Mouse (Mus musculus) E14TG2a.4 (cell line): ENCODE measurements around the gene Auts2.

Experiments used
- H3K27me3 ChIP-seq: 2 replicates; pipeline ENCODE4 v1.6.1; 2014; ENCODE audit warnings: low read length, control low read depth; ENCODE audit not compliant: insufficient read depth
- H3K36me3 ChIP-seq: 2 replicates; pipeline ENCODE4 v1.6.1; 2014; ENCODE audit warnings: low read length, control low read depth; ENCODE audit not compliant: insufficient read depth
- H3K4me1 ChIP-seq: replicated peaks from 2 replicates; pipeline ENCODE4 v1.6.1; 2014; ENCODE audit warnings: low read depth, low read length, control low read depth
- H3K4me3 ChIP-seq: replicated peaks from 2 replicates; pipeline ENCODE4 v1.5.1; 2014; ENCODE audit warnings: mild to moderate bottlenecking, low read length
- H3K9me3 ChIP-seq: 2 replicates; pipeline ENCODE4 v1.6.1; 2014; ENCODE audit warnings: low read length, control low read depth
- CTCF ChIP-seq: conservative IDR thresholded peaks from 2 replicates; pipeline ENCODE4 v1.5.1; 2014; ENCODE audit warnings: low read length
- NANOG ChIP-seq: IDR thresholded peaks from 2 replicates; pipeline ENCODE4 v1.6.1; 2014; ENCODE audit warnings: borderline replicate concordance, low read length, mixed read lengths
- POU5F1 ChIP-seq: IDR thresholded peaks from 2 replicates; pipeline ENCODE4 v1.6.1; 2014; ENCODE audit warnings: low read length, borderline replicate concordance

Auts2 gene

GRCm38 (mm10) chr5:131928696-131929095 lies 614.4 kb downstream of the Auts2 start:
- Histone ChIP-seq H3K27me3 (no peaks in the 10 kb centered on the region), H3K36me3 (no peaks in the 10 kb centered on the region), H3K4me1 (no peaks in the 10 kb centered on the region), H3K9me3 (no peaks in the 10 kb centered on the region), H3K4me3 (no peak overlapping the region)
- no peak for TF ChIP-seq NANOG

- Histone ChIP-seq H3K9me3 (no peaks in the 10 kb centered on the region), H3K27me3 (no peaks in the 10 kb centered on the region), H3K36me3 (no peaks in the 10 kb centered on the region), H3K4me1 (no peaks in the 10 kb centered on the region), H3K4me3 (no peak overlapping the region)
- TF ChIP-seq CTCF (no peak), NANOG (no peak), POU5F1 (no peak)
These were observed 620.4 kb downstream of the Auts2 start for GRCm38 (mm10) chr5:131922759-131923158.

GRCm38 (mm10) chr5:131922118-131922517 lies 621.0 kb downstream of the Auts2 start:
- H3K4me3 ChIP-seq, result no peak overlapping the region
- no peaks in the 10 kb centered on the region for H3K9me3 ChIP-seq
- H3K36me3 ChIP-seq, result no peaks in the 10 kb centered on the region
- no peaks in the 10 kb centered on the region for H3K4me1 ChIP-seq
- no peaks in the 10 kb centered on the region for H3K27me3 ChIP-seq
- TF ChIP-seq POU5F1 (no peak), NANOG (no peak), CTCF (no peak)

GRCm38 (mm10) chr5:131919983-131920777 lies 623.0 kb downstream of the Auts2 start:
- no peaks in the 10 kb centered on the region for H3K4me1 ChIP-seq
- TF ChIP-seq NANOG, result no peak
- no peak for TF ChIP-seq POU5F1
- no peak for TF ChIP-seq CTCF

GRCm38 (mm10) chr5:131916791-131917403 lies 626.2 kb downstream of the Auts2 start:
- no peak overlapping the region for H3K4me3 ChIP-seq

More at GRCm38 (mm10) chr5:131919983-131920777, 623.0 kb downstream of the Auts2 start:
- Histone ChIP-seq H3K9me3 (no peaks in the 10 kb centered on the region), H3K27me3 (no peaks in the 10 kb centered on the region), H3K36me3 (no peaks in the 10 kb centered on the region), H3K4me3 (no peak overlapping the region)

GRCm38 (mm10) chr5:131913562-131913961 lies 629.6 kb downstream of the Auts2 start:
- Histone ChIP-seq H3K27me3 (no peaks in the 10 kb centered on the region), H3K9me3 (no peaks in the 10 kb centered on the region), H3K36me3 (no peaks in the 10 kb centered on the region), H3K4me1 (no peaks in the 10 kb centered on the region; the same call in 1 of the 2 replicates), H3K4me3 (no peak overlapping the region)
- TF ChIP-seq CTCF, result no peak
- TF ChIP-seq NANOG, result peak; percentile 85; the same call in 1 of the 2 replicates

More at GRCm38 (mm10) chr5:131916791-131917403, 626.2 kb downstream of the Auts2 start:
- Histone ChIP-seq H3K9me3 (no peaks in the 10 kb centered on the region), H3K36me3 (no peaks in the 10 kb centered on the region), H3K27me3 (no peaks in the 10 kb centered on the region), H3K4me1 (no peaks in the 10 kb centered on the region; the same call in 1 of the 2 replicates)
- TF ChIP-seq POU5F1 (no peak), NANOG (no peak), CTCF (no peak)

GRCm38 (mm10) chr5:131912983-131913382 lies 630.2 kb downstream of the Auts2 start:
- Histone ChIP-seq H3K9me3 (no peaks in the 10 kb centered on the region), H3K4me1 (no peaks in the 10 kb centered on the region; the same call in 1 of the 2 replicates), H3K27me3 (no peaks in the 10 kb centered on the region), H3K36me3 (no peaks in the 10 kb centered on the region), H3K4me3 (no peak overlapping the region)
- TF ChIP-seq NANOG (no peak), POU5F1 (no peak), CTCF (no peak)

GRCm38 (mm10) chr5:131906313-131906712 lies 636.8 kb downstream of the Auts2 start:
- Histone ChIP-seq H3K4me3 (no peak overlapping the region), H3K36me3 (no peaks in the 10 kb centered on the region), H3K4me1 (0 out of 2 replicates have a peak, but pooled peaks cover 3% of the 10 kb centered on the region), H3K27me3 (no peaks in the 10 kb centered on the region), H3K9me3 (no peaks in the 10 kb centered on the region)
- TF ChIP-seq NANOG, result no peak
- no peak for TF ChIP-seq CTCF
- no peak for TF ChIP-seq POU5F1
